ENCODE assay signal across 8 mouse cellular contexts in genomic region chr11:104648571-104648970, GRCm38 (mm10). TPM values are rescaled to one million over a fixed set of nuclear protein-coding genes. Genes with fewer than 3 reads are reported as not detected.
DNase-seq lines count a peak whose midpoint lies in the region; ATAC-seq and TF ChIP-seq lines count a peak whose summit lies in the region.

No protein-coding gene starts in this region.

- no peak overlapping the region for H3K9ac ChIP-seq in midbrain, embryonic 15.5 days

- H3K36me3 ChIP-seq in midbrain, embryonic 15.5 days (replicated peaks): no peaks in the 10 kb centered on the region

- no peak for TF ChIP-seq POLR2A in lung, adult 2 months (IDR thresholded peaks at IDR 0.05; ENCODE audit: borderline replicate concordance, extremely low read depth, low read depth, low read length)
- TF ChIP-seq POLR2A in olfactory bulb, adult 2 months (IDR thresholded peaks at IDR 0.05; ENCODE audit: insufficient read depth, low read depth, low read length): no peak

- ATAC-seq in midbrain, embryonic 15.5 days (replicated peaks): no peak

- no peak overlapping the region for H3K4me3 ChIP-seq in lung, adult 2 months (replicated peaks; ENCODE audit: extremely low read depth, low read depth, low read length)
- H3K4me3 ChIP-seq in olfactory bulb, adult 2 months (ENCODE audit: insufficient read depth, low read depth, low read length): no peak overlapping the region
- H3K4me3 ChIP-seq in midbrain, embryonic 15.5 days: no peak overlapping the region

- no peaks in the 10 kb centered on the region for H3K9me3 ChIP-seq in midbrain, embryonic 15.5 days

- no peak overlapping the region for H3K4me2 ChIP-seq in midbrain, embryonic 15.5 days

- peak; percentile 65 for TF ChIP-seq CTCF in lung, adult 2 months (IDR thresholded peaks at IDR 0.05; ENCODE audit: insufficient read depth, low read length)
- TF ChIP-seq CTCF in olfactory bulb, adult 2 months (IDR thresholded peaks at IDR 0.05; ENCODE audit: insufficient read depth, low read depth, low read length): peak; percentile 22; the same call in 1 of the 2 replicates

- H3K4me1 ChIP-seq in lung, adult 2 months (ENCODE audit: control insufficient read depth, insufficient read depth, low read length): no peaks in the 10 kb centered on the region
- H3K4me1 ChIP-seq in olfactory bulb, adult 2 months (ENCODE audit: control insufficient read depth, insufficient read depth, low read length): no peaks in the 10 kb centered on the region
- no peaks in the 10 kb centered on the region for H3K4me1 ChIP-seq in midbrain, embryonic 15.5 days

- H3K27me3 ChIP-seq in midbrain, embryonic 15.5 days (replicated peaks): no peaks in the 10 kb centered on the region

- 71% methylated on average over 3 of the region's 3 CpGs for WGBS in lung, adult 2 months
- 73% methylated on average over 3 of the region's 3 CpGs for WGBS in olfactory bulb, adult 2 months
- 52% methylated on average over 3 of the region's 3 CpGs for WGBS in midbrain, embryonic 15.5 days

- H3K27ac ChIP-seq in olfactory bulb, adult 2 months (ENCODE audit: insufficient read depth, low read depth, low read length): no peak overlapping the region
- no peak overlapping the region for H3K27ac ChIP-seq in midbrain, embryonic 15.5 days

- DNase-seq in cerebellum, postnatal 36 days: peak; percentile 32 to 36
- DNase-seq in cerebellum, adult 8-10 months: no peak
- DNase-seq in lung, adult 2 months: no peak
- DNase-seq in lung, postnatal 25 days (ENCODE audit: low spot score): no peak
- DNase-seq in forelimb bud, embryonic 11.5 days (ENCODE audit: low read depth, low spot score): peak; percentile 35
- DNase-seq in adrenal gland, adult 2 months: no peak

RNA-seq across cellular contexts. Expression of gene Gm11639, which starts 36.9 kb away (rescaled TPM):
- not detected in 2 replicates for polyA plus RNA-seq in lung, adult 2 months (2012; rRNA removed)
- not detected in 2 replicates for polyA plus RNA-seq in olfactory bulb, adult 2 months (2012; ENCODE audit: insufficient read depth, insufficient read length, low replicate concordance, missing spikeins)
- 0.01 and 0.17 TPM in 2 replicates for polyA plus RNA-seq in midbrain, embryonic 15.5 days (2015; fragmentation: Nextera tagmentation; extraction: Ambion mirVana)
- under 1 TPM; 0.03 to 0.07 TPM for total RNA-seq in adrenal gland, adult 2 months (2021)
- polyA plus RNA-seq in adrenal gland, adult 2 months (2012; rRNA removed): not detected in 2 replicates

RNA-seq across cellular contexts. Expression of gene Itgb3, which starts 40.8 kb away (rescaled TPM):
- polyA plus RNA-seq in lung, adult 2 months (2012; rRNA removed): 9.3 and 16.2 TPM in 2 replicates
- polyA plus RNA-seq in olfactory bulb, adult 2 months (2012; ENCODE audit: insufficient read depth, insufficient read length, low replicate concordance, missing spikeins): not detected in 2 replicates
- 0.72 and 0.80 TPM in 2 replicates for polyA plus RNA-seq in midbrain, embryonic 15.5 days (2015; fragmentation: Nextera tagmentation; extraction: Ambion mirVana)
- 10 to 100 TPM in 1 of 2 experiments, 1 to 10 TPM in 1; 4.9 to 11.2 TPM for total RNA-seq in adrenal gland, adult 2 months (2021)
- polyA plus RNA-seq in adrenal gland, adult 2 months (2012; rRNA removed): 3.3 and 3.7 TPM in 2 replicates

Comparison
In these comparisons a context has a peak if more than half of its experiments do, and no peak if none do; other contexts are left out.
1. DNase-seq: peak in cerebellum, postnatal 36 days (2 of 2) and forelimb bud, embryonic 11.5 days (single experiment); none in cerebellum, adult 8-10 months (single experiment), lung, adult 2 months (single experiment), lung, postnatal 25 days (single experiment) and adrenal gland, adult 2 months (single experiment).